Mouse (Mus musculus) heart, embryonic 16.5 days (tissue): ENCODE data around the gene AI413582. TPM values are rescaled to one million over a fixed set of nuclear protein-coding genes. Genes with fewer than 3 reads are reported as not detected.

Experiments used
- ATAC-seq: fragments of 200-750 bp; cut with Nextera tagmentation; replicated peaks from 2 replicates; pipeline ENCODE4 v1.8.0; 2017; ENCODE audit warnings: moderate number of reproducible peaks; ENCODE audit not compliant: insufficient read depth, low FRiP score; ENCODE audit errors: extremely low read depth
- H3K27ac ChIP-seq: fragments of 300-500 bp; sonication (generic); 2 replicates; pipeline ENCODE4 v1.5.1; 2014; ENCODE audit warnings: mild to moderate bottlenecking, low read length, control low read depth, moderate library complexity
- H3K27me3 ChIP-seq: fragments of 300-500 bp; sonication (generic); 2 replicates; pipeline ENCODE4 v1.6.1; 2014; ENCODE audit warnings: low read length, mixed read lengths; ENCODE audit not compliant: control insufficient read depth, insufficient read depth
- H3K36me3 ChIP-seq: fragments of 300-500 bp; sonication (generic); 2 replicates; pipeline ENCODE4 v1.6.1; 2014; ENCODE audit not compliant: control insufficient read depth, insufficient read depth
- H3K4me1 ChIP-seq: fragments of 300-500 bp; sonication (generic); 2 replicates; pipeline ENCODE4 v1.6.1; 2014; ENCODE audit warnings: low read length, mixed read lengths; ENCODE audit not compliant: control insufficient read depth, insufficient read depth
- H3K4me2 ChIP-seq: fragments of 300-500 bp; sonication (generic); 2 replicates; pipeline ENCODE4 v1.6.1; 2014; ENCODE audit warnings: low read depth, mild to moderate bottlenecking, control low read depth, low read length
- H3K4me3 ChIP-seq: fragments of 300-500 bp; sonication (generic); 2 replicates; pipeline ENCODE4 v1.5.1; 2014; ENCODE audit warnings: mild to moderate bottlenecking, control low read depth, low read length
- H3K9ac ChIP-seq: fragments of 300-500 bp; sonication (generic); 2 replicates; pipeline ENCODE4 v1.6.1; 2014; ENCODE audit warnings: low read length, control low read depth
- H3K9me3 ChIP-seq: fragments of 300-500 bp; sonication (generic); replicated peaks from 2 replicates; pipeline ENCODE4 v1.6.1; 2016; ENCODE audit warnings: low read length; ENCODE audit not compliant: control insufficient read depth
- WGBS: fragments of 180-500 bp; shearing (Covaris S2); extraction: QIAGEN DNeasy Blood & Tissue Kit; methylation state at CpG from one replicate; pipeline ENCODE4 v1.1.7; 2014; 5-methylcytosine and 5-hydroxymethylcytosine counted together
- polyA plus RNA-seq: library from polyadenylated mRNA; unstranded; fragments of >200 nt; fragmentation: Nextera tagmentation; extraction: Ambion mirVana; gene quantifications from 2 replicates; pipeline ENCODE4 v1.2.1, GENCODE M21; 2015

AI413582 gene
- polyA plus RNA-seq, 1 experiment from 2014 or later, result 22.6 TPM

GRCm38 (mm10) chr17:27554062-27554960, 11.2 kb downstream of the AI413582 start:
- Histone ChIP-seq H3K4me3 (peak overlapping the region; percentile 85), H3K9ac (peak overlapping the region; percentile 92), H3K4me1 (peaks cover 29% of the 10 kb centered on the region), H3K27ac (peak overlapping the region; percentile 95), H3K4me2 (peak overlapping the region; percentile 96), H3K9me3 (no peaks in the 10 kb centered on the region), H3K36me3 (no peaks in the 10 kb centered on the region), H3K27me3 (no peaks in the 10 kb centered on the region)
- ATAC-seq, result no peak
- 55% methylated on average over 20 of the region's 20 CpGs for WGBS

GRCm38 (mm10) chr17:27552215-27553201, 13.0 kb downstream of the AI413582 start:
- Histone ChIP-seq H3K9ac (no peak overlapping the region), H3K4me2 (no peak overlapping the region), H3K4me3 (no peak overlapping the region), H3K27ac (no peak overlapping the region), H3K9me3 (no peaks in the 10 kb centered on the region), H3K36me3 (no peaks in the 10 kb centered on the region), H3K27me3 (no peaks in the 10 kb centered on the region), H3K4me1 (peaks cover 20% of the 10 kb centered on the region)
- 74% methylated on average over 23 of the region's 23 CpGs for WGBS
- no peak for ATAC-seq

- peaks cover 19% of the 10 kb centered on the region for H3K4me1 ChIP-seq
- no peak overlapping the region for H3K9ac ChIP-seq
- H3K9me3 ChIP-seq, result no peaks in the 10 kb centered on the region
- no peaks in the 10 kb centered on the region for H3K27me3 ChIP-seq
- no peak overlapping the region for H3K27ac ChIP-seq
- no peak overlapping the region for H3K4me2 ChIP-seq
- H3K36me3 ChIP-seq, result no peaks in the 10 kb centered on the region
- no peak overlapping the region for H3K4me3 ChIP-seq
- no peak for ATAC-seq
- WGBS, result 54% methylated on average over 10 of the region's 10 CpGs
Measured at GRCm38 (mm10) chr17:27551393-27551940, 14.1 kb downstream of the AI413582 start.

GRCm38 (mm10) chr17:27549234-27549633, 16.3 kb downstream of the AI413582 start:
- no peak overlapping the region for H3K4me2 ChIP-seq
- H3K27me3 ChIP-seq, result no peaks in the 10 kb centered on the region
- no peak overlapping the region; the same call in 1 of the 2 replicates for H3K9ac ChIP-seq
- H3K9me3 ChIP-seq, result no peaks in the 10 kb centered on the region
- WGBS, result 53% methylated on average over 8 of the region's 8 CpGs
- H3K4me1 ChIP-seq, result peaks cover 11% of the 10 kb centered on the region
- H3K27ac ChIP-seq, result no peak overlapping the region
- H3K4me3 ChIP-seq, result no peak overlapping the region
- ATAC-seq, result 0 out of 2 replicates have a peak, but pooled peaks have one; percentile 12
- no peaks in the 10 kb centered on the region for H3K36me3 ChIP-seq

DNA sequence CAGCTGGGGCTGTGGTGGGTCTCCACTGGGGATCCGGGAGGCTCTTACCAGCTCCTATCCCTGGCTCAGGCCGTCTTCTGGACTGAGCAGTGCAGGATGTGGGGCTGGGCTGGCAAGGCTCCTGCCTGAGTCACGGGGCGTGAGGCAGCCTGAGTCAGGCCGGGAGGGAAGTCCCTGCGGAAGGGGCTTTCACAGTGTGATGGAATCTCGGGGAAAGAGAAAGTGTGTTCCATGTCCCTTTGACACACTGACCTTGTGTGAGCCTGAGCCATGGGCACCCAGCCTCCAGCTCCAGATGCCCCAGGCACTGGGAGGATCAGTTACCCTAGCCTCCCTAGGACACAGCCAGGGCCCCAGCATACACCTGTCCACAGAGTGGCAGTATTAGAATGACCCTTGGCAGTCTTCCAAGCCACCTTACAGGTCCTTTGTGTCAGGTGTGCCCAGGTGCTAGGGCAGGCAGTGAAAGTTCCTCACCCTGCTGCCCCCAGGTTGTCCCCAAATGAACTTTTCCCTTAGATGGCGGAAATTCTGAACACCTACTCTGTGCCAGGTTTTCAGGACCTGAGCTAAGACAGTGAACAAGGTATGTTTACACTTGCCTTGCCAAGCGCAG, 18.2 kb downstream of the AI413582 start:
- ATAC-seq, result peak; percentile 42; the same call in 1 of the 2 replicates
- no peak overlapping the region for H3K27ac ChIP-seq
- WGBS, result 56% methylated on average over 9 of the region's 9 CpGs

GRCm38 (mm10) chr17:27546574-27547085, 18.9 kb downstream of the AI413582 start:
- Histone ChIP-seq H3K4me2 (no peak overlapping the region), H3K36me3 (no peaks in the 10 kb centered on the region), H3K9ac (no peak overlapping the region), H3K4me3 (no peak overlapping the region), H3K9me3 (no peaks in the 10 kb centered on the region), H3K27me3 (no peaks in the 10 kb centered on the region), H3K27ac (no peak overlapping the region), H3K4me1 (peaks cover 7% of the 10 kb centered on the region)
- ATAC-seq, result no peak
- WGBS, result 72% methylated on average over 7 of the region's 7 CpGs

More for the DNA sequence above, 18.2 kb downstream of the AI413582 start:
- Histone ChIP-seq H3K36me3 (no peaks in the 10 kb centered on the region), H3K9ac (no peak overlapping the region), H3K9me3 (no peaks in the 10 kb centered on the region), H3K27me3 (no peaks in the 10 kb centered on the region), H3K4me2 (no peak overlapping the region), H3K4me3 (no peak overlapping the region), H3K4me1 (peaks cover 7% of the 10 kb centered on the region)

- Histone ChIP-seq H3K4me1 (peaks cover 7% of the 10 kb centered on the region), H3K9ac (no peak overlapping the region), H3K36me3 (no peaks in the 10 kb centered on the region), H3K4me3 (no peak overlapping the region), H3K27ac (no peak overlapping the region), H3K27me3 (no peaks in the 10 kb centered on the region), H3K9me3 (no peaks in the 10 kb centered on the region), H3K4me2 (no peak overlapping the region)
- 47% methylated on average over 12 of the region's 12 CpGs for WGBS
- ATAC-seq, result no peak
Measured at GRCm38 (mm10) chr17:27545991-27546390, 19.6 kb downstream of the AI413582 start.

- no peak overlapping the region for H3K4me2 ChIP-seq
- no peak overlapping the region for H3K4me3 ChIP-seq
- H3K9ac ChIP-seq, result no peak overlapping the region
- no peak for ATAC-seq
- no peak overlapping the region for H3K27ac ChIP-seq
- no peaks in the 10 kb centered on the region for H3K36me3 ChIP-seq
- peaks cover 7% of the 10 kb centered on the region for H3K4me1 ChIP-seq
- 75% methylated on average over 11 of the region's 11 CpGs for WGBS
- no peaks in the 10 kb centered on the region for H3K9me3 ChIP-seq
- H3K27me3 ChIP-seq, result no peaks in the 10 kb centered on the region
Measured at GRCm38 (mm10) chr17:27544551-27544950, 21.0 kb downstream of the AI413582 start.
